Mouse (Mus musculus): ENCODE data around the gene H2afx.

DNA sequence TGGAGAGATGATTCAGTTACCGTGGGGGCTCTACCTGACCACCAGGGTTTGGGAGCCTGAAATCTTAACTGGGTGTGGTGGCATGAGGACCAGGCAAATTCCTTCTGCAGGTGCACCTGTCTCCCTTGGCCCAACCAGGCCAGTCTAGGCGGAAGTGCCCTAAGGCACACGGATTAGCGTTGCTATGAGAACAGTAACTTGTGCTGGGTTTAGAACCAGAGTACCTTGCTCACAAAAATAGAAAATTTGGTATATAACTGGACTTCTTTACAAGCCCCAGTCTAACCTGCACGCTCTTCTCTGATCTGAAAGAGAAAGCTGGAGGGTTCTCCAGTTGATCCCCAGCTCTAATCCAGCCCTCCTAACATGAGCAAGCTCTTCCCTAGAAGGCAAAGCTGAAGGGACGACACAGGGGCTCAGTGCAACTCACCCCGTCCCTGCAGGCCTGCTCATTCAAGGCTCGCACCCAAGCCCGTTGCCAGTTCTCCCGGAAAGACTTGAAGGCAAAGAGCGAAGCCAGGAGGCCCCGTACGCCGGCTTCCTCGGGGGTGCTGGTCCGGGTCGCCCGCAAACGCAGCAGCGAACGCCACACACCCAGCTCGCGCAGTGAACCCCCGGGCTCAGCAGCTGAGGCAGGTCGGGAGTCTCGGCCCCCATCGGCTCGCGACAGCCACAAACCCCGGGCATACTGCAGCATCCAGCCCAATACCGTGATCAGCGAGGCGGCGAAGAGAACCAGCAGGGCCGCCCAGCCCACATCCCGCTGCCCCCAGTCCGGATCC lies 15.2 kb upstream of the H2afx start:
- no peak for TF ChIP-seq POLR2A (IDR thresholded peaks at IDR 0.05; ENCODE audit: low read depth, low read length)
- no peak for TF ChIP-seq CTCF (IDR thresholded peaks at IDR 0.05; ENCODE audit: extremely low read depth, insufficient read length, insufficient replicate concordance, low read depth, low read length)

Data from small intestine, adult 2 months (tissue).